Mouse (Mus musculus): ENCODE measurements around the gene Ddhd1. TPM values are rescaled to one million over a fixed set of nuclear protein-coding genes. Genes with fewer than 3 reads are reported as not detected.

The Ddhd1 gene
- total RNA-seq (2023), result 100 to 1,000 TPM; 198 to 207 TPM

GRCm38 (mm10) chr14:45657641-45658611 lies at the start of gene Ddhd1:
Gene Ddhd1 (minus strand): TSS chr14:45658143.

Other genes starting within 250 kb of the Ddhd1 start
- under 1 TPM; 0.34 to 0.52 TPM for gene Fermt2, start 128.0 kb downstream of the Ddhd1 start, total RNA-seq (2023)